Mouse (Mus musculus): ENCODE results near the gene Ica1. TPM values are rescaled to one million over a fixed set of nuclear protein-coding genes. Genes with fewer than 3 reads are reported as not detected.

The Ica1 gene
- polyA plus RNA-seq, 1 experiment from 2014 or later = 84.8 TPM

DNA sequence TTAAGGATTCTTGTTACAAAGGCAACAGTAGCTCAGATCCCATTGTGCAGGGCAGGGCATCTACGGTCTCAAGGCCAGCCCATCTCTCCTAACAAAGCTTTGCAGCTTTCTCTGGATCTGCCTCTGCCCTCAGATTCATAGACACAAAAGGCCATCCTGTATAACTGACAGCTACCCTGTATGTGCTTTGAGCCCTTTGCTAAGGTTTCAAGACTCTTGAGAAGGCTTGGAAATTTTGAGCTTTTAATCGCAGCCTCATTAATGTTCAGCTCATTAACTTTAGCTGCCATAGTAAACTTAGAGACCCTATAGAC, 24.6 kb downstream of the Ica1 start:
- no peaks in the 10 kb centered on the region for H3K4me1 ChIP-seq (ENCODE audit: control insufficient read depth, insufficient read depth, low read length)
- H3K36me3 ChIP-seq (ENCODE audit: control insufficient read depth, insufficient read depth, low read length) = no peaks in the 10 kb centered on the region
- no peak for ATAC-seq (ENCODE audit: low read depth)
- H3K9me3 ChIP-seq (ENCODE audit: control insufficient read depth, low read length) = no peaks in the 10 kb centered on the region
- no peak overlapping the region for H3K4me3 ChIP-seq (ENCODE audit: low read depth, low read length)
- 75% methylated on average over 2 of the region's 2 CpGs for WGBS
- no peak overlapping the region for H3K27ac ChIP-seq (ENCODE audit: low read depth, low read length)
- no peak overlapping the region for H3K4me2 ChIP-seq (ENCODE audit: low read depth, low read length)
- H3K27me3 ChIP-seq (ENCODE audit: control insufficient read depth, insufficient read depth, low read length) = no peaks in the 10 kb centered on the region
- H3K9ac ChIP-seq (replicated peaks; ENCODE audit: low read depth, low read length) = no peak overlapping the region

DNA sequence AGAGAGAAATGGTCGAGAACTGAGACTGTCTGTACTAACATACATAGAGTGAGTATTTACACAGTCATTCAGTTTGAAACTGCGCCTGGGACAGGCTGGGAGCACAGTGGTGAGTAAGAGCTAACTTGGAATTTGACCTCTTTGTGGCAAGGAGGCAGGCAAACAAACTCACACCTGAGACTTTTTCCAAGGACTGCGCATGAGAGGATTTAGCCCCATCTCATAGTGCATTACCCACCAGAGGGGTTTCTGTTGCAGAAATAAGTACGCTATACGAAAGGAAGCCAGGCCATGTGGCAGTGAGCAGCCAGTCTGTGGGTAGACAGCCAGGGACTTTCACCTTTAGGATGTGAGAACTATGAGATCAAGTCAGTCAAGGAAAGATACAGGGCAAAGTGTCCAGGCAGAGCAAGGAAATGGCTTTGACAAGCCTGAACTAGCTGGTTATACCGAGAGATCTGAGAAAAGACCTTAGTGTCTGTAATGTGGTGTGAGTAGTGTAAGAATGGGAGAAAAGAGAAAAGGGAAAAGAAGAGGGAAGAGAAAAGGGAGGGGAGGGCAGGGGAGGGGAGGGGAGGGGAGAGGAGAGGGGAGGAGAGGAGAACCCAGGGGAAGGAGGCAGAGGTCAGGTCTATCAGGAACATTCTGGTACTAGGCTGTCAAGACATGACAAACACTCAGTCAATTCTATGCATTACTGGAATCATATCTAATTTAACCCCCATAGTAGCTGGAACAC, 25.1 kb downstream of the Ica1 start:
- Histone ChIP-seq H3K4me2 (ENCODE audit: low read depth, low read length) (no peak overlapping the region), H3K27me3 (ENCODE audit: control insufficient read depth, insufficient read depth, low read length) (no peaks in the 10 kb centered on the region), H3K9me3 (ENCODE audit: control insufficient read depth, low read length) (no peaks in the 10 kb centered on the region), H3K27ac (ENCODE audit: low read depth, low read length) (no peak overlapping the region), H3K9ac (replicated peaks; ENCODE audit: low read depth, low read length) (no peak overlapping the region), H3K4me3 (ENCODE audit: low read depth, low read length) (no peak overlapping the region), H3K36me3 (ENCODE audit: control insufficient read depth, insufficient read depth, low read length) (no peaks in the 10 kb centered on the region), H3K4me1 (ENCODE audit: control insufficient read depth, insufficient read depth, low read length) (no peaks in the 10 kb centered on the region)
- ATAC-seq (ENCODE audit: low read depth) = no peak
- WGBS = 87% methylated on average over 6 of the region's 6 CpGs

DNA sequence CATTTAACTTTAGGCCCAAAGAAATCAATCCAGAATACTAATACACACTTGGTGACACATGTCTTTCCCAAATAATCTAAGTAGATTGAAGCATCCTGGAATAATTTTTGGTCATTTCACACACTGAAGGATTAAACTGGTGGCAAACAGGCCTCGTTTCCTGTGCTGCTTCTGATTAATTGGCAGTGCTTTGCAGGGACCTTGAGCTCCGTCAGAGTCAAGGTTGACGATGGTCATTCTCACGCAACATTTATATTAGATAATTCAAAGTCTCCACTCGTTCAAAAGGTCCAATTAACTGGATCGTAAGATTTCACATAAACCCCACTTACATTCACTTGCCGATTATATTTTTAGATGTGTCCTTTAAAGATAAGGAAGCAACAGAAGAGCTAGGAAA, 33.4 kb downstream of the Ica1 start:
- H3K4me2 ChIP-seq (ENCODE audit: low read depth, low read length) = no peak overlapping the region
- H3K4me1 ChIP-seq (ENCODE audit: control insufficient read depth, insufficient read depth, low read length) = no peaks in the 10 kb centered on the region
- no peaks in the 10 kb centered on the region for H3K36me3 ChIP-seq (ENCODE audit: control insufficient read depth, insufficient read depth, low read length)
- no peak overlapping the region for H3K9ac ChIP-seq (replicated peaks; ENCODE audit: low read depth, low read length)
- WGBS = 88% methylated on average over 7 of the region's 7 CpGs
- no peak overlapping the region for H3K4me3 ChIP-seq (ENCODE audit: low read depth, low read length)
- no peaks in the 10 kb centered on the region for H3K9me3 ChIP-seq (ENCODE audit: control insufficient read depth, low read length)
- no peak overlapping the region for H3K27ac ChIP-seq (ENCODE audit: low read depth, low read length)
- no peak for ATAC-seq (ENCODE audit: low read depth)
- H3K27me3 ChIP-seq (ENCODE audit: control insufficient read depth, insufficient read depth, low read length) = no peaks in the 10 kb centered on the region

DNA sequence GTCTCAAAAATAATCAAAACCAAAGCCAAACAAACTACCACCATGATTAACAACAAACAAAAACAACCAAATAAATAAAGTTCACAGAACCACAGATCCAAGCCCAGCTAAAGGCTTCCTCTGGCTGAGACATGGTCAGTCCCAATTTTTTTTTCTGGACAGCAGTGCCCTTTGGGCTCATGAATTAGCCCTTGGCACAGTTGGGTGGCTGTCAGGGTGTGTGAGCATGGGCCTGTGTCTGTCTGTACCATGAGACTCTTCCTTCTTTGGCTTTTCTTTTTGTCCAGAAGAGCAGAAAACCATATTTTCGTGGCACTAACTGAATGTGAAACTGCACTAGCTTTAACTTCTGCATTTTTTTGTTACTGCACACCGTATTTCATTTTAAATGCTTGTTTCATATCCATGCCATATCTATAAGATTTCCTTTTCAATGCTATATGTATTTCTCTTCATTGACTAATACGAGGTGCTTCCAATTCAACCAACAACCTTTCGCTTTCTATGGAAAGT, 34.0 kb downstream of the Ica1 start:
- no peaks in the 10 kb centered on the region for H3K9me3 ChIP-seq (ENCODE audit: control insufficient read depth, low read length)
- no peaks in the 10 kb centered on the region for H3K27me3 ChIP-seq (ENCODE audit: control insufficient read depth, insufficient read depth, low read length)
- no peaks in the 10 kb centered on the region for H3K36me3 ChIP-seq (ENCODE audit: control insufficient read depth, insufficient read depth, low read length)
- no peak overlapping the region for H3K4me3 ChIP-seq (ENCODE audit: low read depth, low read length)
- 93% methylated on average over 4 of the region's 4 CpGs for WGBS
- no peak overlapping the region for H3K9ac ChIP-seq (replicated peaks; ENCODE audit: low read depth, low read length)
- H3K27ac ChIP-seq (ENCODE audit: low read depth, low read length) = no peak overlapping the region
- ATAC-seq (ENCODE audit: low read depth) = no peak
- no peaks in the 10 kb centered on the region for H3K4me1 ChIP-seq (ENCODE audit: control insufficient read depth, insufficient read depth, low read length)
- H3K4me2 ChIP-seq (ENCODE audit: low read depth, low read length) = no peak overlapping the region

DNA sequence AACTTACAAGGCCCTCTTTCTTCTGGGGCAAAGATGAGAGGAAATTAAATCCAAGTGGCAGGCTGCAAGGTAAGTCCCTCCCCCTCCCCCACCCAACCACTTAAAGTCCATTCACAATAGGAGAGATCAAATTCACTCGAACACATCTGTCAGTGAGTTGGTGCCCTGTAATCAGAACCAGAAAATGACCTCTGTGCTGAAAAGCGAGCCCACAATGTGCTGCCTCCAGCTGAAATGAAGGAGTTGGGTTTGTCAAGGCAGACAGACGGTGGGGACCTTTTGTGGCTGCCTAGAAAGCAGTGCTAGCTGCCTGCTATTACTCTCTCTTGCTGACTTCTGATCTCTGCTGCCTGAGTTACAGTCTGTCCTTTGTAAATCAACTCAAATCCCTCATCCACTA, 35.8 kb downstream of the Ica1 start:
- no peak for ATAC-seq (ENCODE audit: low read depth)
- Histone ChIP-seq H3K4me2 (ENCODE audit: low read depth, low read length) (no peak overlapping the region), H3K4me1 (ENCODE audit: control insufficient read depth, insufficient read depth, low read length) (no peaks in the 10 kb centered on the region), H3K4me3 (ENCODE audit: low read depth, low read length) (no peak overlapping the region), H3K27ac (ENCODE audit: low read depth, low read length) (no peak overlapping the region), H3K9ac (replicated peaks; ENCODE audit: low read depth, low read length) (no peak overlapping the region), H3K9me3 (ENCODE audit: control insufficient read depth, low read length) (no peaks in the 10 kb centered on the region), H3K36me3 (ENCODE audit: control insufficient read depth, insufficient read depth, low read length) (no peaks in the 10 kb centered on the region), H3K27me3 (ENCODE audit: control insufficient read depth, insufficient read depth, low read length) (no peaks in the 10 kb centered on the region)
- 33% methylated on average over 3 of the region's 3 CpGs for WGBS

DNA sequence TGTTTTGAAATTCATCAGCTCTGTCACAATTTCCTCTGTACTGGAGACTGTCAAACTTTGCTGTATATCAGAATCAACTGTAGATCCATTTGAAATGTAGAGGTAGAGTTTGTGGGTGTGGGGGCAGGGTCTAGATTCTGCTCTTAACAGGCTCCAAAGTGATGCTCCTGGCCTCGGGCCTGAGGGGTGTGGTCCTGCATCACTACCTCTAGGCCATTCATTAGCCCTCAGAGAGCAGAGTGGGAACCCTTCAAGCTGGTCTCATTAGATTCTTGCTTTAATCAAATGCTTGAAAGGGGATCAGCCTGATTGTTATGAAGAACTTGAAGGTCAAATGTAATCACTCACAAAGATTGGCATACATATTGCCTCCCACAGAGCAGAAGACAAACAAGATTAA, 36.6 kb downstream of the Ica1 start:
- Histone ChIP-seq H3K4me1 (ENCODE audit: control insufficient read depth, insufficient read depth, low read length) (no peaks in the 10 kb centered on the region), H3K9ac (replicated peaks; ENCODE audit: low read depth, low read length) (no peak overlapping the region), H3K4me3 (ENCODE audit: low read depth, low read length) (no peak overlapping the region), H3K9me3 (ENCODE audit: control insufficient read depth, low read length) (no peaks in the 10 kb centered on the region), H3K27me3 (ENCODE audit: control insufficient read depth, insufficient read depth, low read length) (no peaks in the 10 kb centered on the region), H3K27ac (ENCODE audit: low read depth, low read length) (no peak overlapping the region), H3K4me2 (ENCODE audit: low read depth, low read length) (no peak overlapping the region), H3K36me3 (ENCODE audit: control insufficient read depth, insufficient read depth, low read length) (no peaks in the 10 kb centered on the region)
- WGBS = 57% methylated on average over 1 of the region's 1 CpGs
- no peak for ATAC-seq (ENCODE audit: low read depth)

DNA sequence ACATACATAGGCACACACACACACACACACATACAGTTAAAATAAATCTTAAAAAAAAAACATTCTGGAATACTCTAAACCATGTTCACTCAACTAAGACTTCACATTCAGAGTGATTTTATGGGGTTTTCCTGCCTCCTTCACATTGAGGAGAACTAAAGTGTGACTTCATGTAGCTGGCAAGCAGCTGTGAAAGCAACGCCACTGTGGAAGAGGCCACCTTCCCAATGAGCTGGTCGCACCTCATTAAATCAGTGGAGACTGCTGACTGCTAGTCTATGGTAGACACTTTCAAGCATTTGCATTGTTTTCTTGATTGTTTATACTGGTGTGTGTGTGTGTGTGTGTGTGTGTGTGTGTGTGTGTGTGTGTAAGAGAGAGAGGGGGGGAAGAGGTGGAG, 38.2 kb downstream of the Ica1 start:
- Histone ChIP-seq H3K9me3 (ENCODE audit: control insufficient read depth, low read length) (no peaks in the 10 kb centered on the region), H3K4me2 (ENCODE audit: low read depth, low read length) (no peak overlapping the region), H3K4me3 (ENCODE audit: low read depth, low read length) (no peak overlapping the region), H3K27ac (ENCODE audit: low read depth, low read length) (no peak overlapping the region), H3K36me3 (ENCODE audit: control insufficient read depth, insufficient read depth, low read length) (no peaks in the 10 kb centered on the region), H3K27me3 (ENCODE audit: control insufficient read depth, insufficient read depth, low read length) (no peaks in the 10 kb centered on the region), H3K4me1 (ENCODE audit: control insufficient read depth, insufficient read depth, low read length) (no peaks in the 10 kb centered on the region), H3K9ac (replicated peaks; ENCODE audit: low read depth, low read length) (no peak overlapping the region)
- WGBS = 38% methylated on average over 2 of the region's 2 CpGs
- ATAC-seq (ENCODE audit: low read depth) = no peak

DNA sequence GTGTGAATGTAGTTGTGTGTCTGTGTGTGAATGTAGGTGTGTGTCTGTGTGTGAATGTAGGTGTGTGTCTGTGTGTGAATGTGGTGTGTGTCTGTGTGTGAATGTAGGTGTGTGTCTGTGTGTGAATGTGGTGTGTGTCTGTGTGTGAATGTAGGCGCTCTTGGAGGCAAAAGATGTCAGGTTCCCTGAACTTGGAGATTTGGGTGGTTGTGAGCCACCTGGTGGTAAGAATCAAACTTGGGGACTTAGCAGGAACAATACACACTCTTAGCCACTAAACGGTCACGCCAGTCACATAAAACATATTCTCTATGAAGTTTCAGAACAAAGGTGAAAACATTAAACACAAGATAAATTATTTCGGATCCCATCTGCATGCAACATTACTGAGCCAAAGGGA, 39.9 kb downstream of the Ica1 start:
- no peaks in the 10 kb centered on the region for H3K9me3 ChIP-seq (ENCODE audit: control insufficient read depth, low read length)
- 65% methylated on average over 4 of the region's 4 CpGs for WGBS
- H3K27ac ChIP-seq (ENCODE audit: low read depth, low read length) = no peak overlapping the region
- H3K36me3 ChIP-seq (ENCODE audit: control insufficient read depth, insufficient read depth, low read length) = no peaks in the 10 kb centered on the region
- no peak overlapping the region for H3K4me3 ChIP-seq (ENCODE audit: low read depth, low read length)
- H3K4me2 ChIP-seq (ENCODE audit: low read depth, low read length) = no peak overlapping the region
- H3K9ac ChIP-seq (replicated peaks; ENCODE audit: low read depth, low read length) = no peak overlapping the region
- H3K4me1 ChIP-seq (ENCODE audit: control insufficient read depth, insufficient read depth, low read length) = no peaks in the 10 kb centered on the region
- no peak for ATAC-seq (ENCODE audit: low read depth)
- H3K27me3 ChIP-seq (ENCODE audit: control insufficient read depth, insufficient read depth, low read length) = no peaks in the 10 kb centered on the region

DNA sequence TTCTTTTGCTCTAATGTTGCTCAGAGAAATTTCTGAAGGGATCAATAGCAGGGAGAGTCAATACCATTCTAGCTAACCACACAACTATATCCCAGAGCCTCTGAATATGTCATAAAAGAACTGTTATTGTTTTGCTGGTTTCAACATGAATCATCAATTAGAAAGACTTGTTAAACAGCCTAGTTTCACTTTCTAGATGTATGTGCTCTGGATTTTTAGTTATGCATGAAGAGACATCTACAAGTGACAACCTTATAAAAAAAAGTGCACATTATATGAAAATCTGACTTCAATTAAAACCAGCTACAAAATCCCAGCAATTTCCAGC, 41.8 kb downstream of the Ica1 start:
- no peaks in the 10 kb centered on the region for H3K36me3 ChIP-seq (ENCODE audit: control insufficient read depth, insufficient read depth, low read length)
- no peaks in the 10 kb centered on the region for H3K9me3 ChIP-seq (ENCODE audit: control insufficient read depth, low read length)
- ATAC-seq (ENCODE audit: low read depth) = peak; percentile 34; the same call in 1 of the 2 replicates
- no peak overlapping the region for H3K4me2 ChIP-seq (ENCODE audit: low read depth, low read length)
- H3K27me3 ChIP-seq (ENCODE audit: control insufficient read depth, insufficient read depth, low read length) = no peaks in the 10 kb centered on the region
- no peaks in the 10 kb centered on the region for H3K4me1 ChIP-seq (ENCODE audit: control insufficient read depth, insufficient read depth, low read length)
- no peak overlapping the region for H3K9ac ChIP-seq (replicated peaks; ENCODE audit: low read depth, low read length)
- H3K27ac ChIP-seq (ENCODE audit: low read depth, low read length) = no peak overlapping the region
- no peak overlapping the region for H3K4me3 ChIP-seq (ENCODE audit: low read depth, low read length)
